Mouse (Mus musculus): Measurements from ENCODE around the gene Tdrd5. TPM values are rescaled to one million over a fixed set of nuclear protein-coding genes. Genes with fewer than 3 reads are reported as not detected.
"Not testable (repeated sequence)": the region's sequence is repeated elsewhere in the genome, so short reads cannot be mapped to it uniquely, and the experiment has no call there.

The Tdrd5 gene
- polyA plus RNA-seq (2016; fragmentation: Nextera tagmentation; extraction: Ambion mirVana), result 0.22 TPM in 1 of 2 replicates, not detected in the other

- Histone ChIP-seq H3K4me1 (replicated peaks) (peaks cover 10% of the 10 kb centered on the region), H3K27ac (peak within 1 kb of the TSS; percentile 56), H3K4me3 (peak within 1 kb of the TSS; percentile 75), H3K9me3 (0 out of 2 replicates have a peak, but pooled peaks cover 5% of the 10 kb centered on the region), H3K36me3 (no peaks in the 10 kb centered on the region), H3K27me3 (ENCODE audit: insufficient read depth, poor library complexity, severe bottlenecking) (peaks cover 73% of the 10 kb centered on the region)
- DNase-seq (ENCODE audit: low spot score), result peak; percentile 50
- WGBS, result under 1% methylated on average over 85 of the region's 85 CpGs
These were observed at the start of gene Tdrd5 for GRCm38 (mm10) chr1:156302911-156303749. Tdrd5 (minus strand) TSS chr1:156303664.

- DNase-seq (ENCODE audit: low spot score), result no peak
- H3K4me3 ChIP-seq, result no peak overlapping the region
- no peaks in the 10 kb centered on the region for H3K27me3 ChIP-seq (ENCODE audit: insufficient read depth, poor library complexity, severe bottlenecking)
- H3K36me3 ChIP-seq, result no peaks in the 10 kb centered on the region
- no peaks in the 10 kb centered on the region for H3K9me3 ChIP-seq
- no peak overlapping the region for H3K27ac ChIP-seq
- 93% methylated on average over 2 of the region's 2 CpGs for WGBS
- H3K4me1 ChIP-seq (replicated peaks), result no peaks in the 10 kb centered on the region
These were observed 49.0 kb upstream of the Tdrd5 start for GRCm38 (mm10) chr1:156352466-156352865.

- H3K9me3 ChIP-seq, result no peaks in the 10 kb centered on the region
- no peak overlapping the region for H3K27ac ChIP-seq
- no peaks in the 10 kb centered on the region for H3K36me3 ChIP-seq
- DNase-seq (ENCODE audit: low spot score), result no peak
- no peaks in the 10 kb centered on the region for H3K27me3 ChIP-seq (ENCODE audit: insufficient read depth, poor library complexity, severe bottlenecking)
- no peak overlapping the region for H3K4me3 ChIP-seq
- WGBS, result 86% methylated on average over 4 of the region's 4 CpGs
- no peaks in the 10 kb centered on the region for H3K4me1 ChIP-seq (replicated peaks)
These were observed 47.0 kb upstream of the Tdrd5 start for GRCm38 (mm10) chr1:156350441-156350840.

- Histone ChIP-seq H3K4me1 (replicated peaks) (no peaks in the 10 kb centered on the region), H3K27ac (no peak overlapping the region), H3K4me3 (no peak overlapping the region), H3K27me3 (ENCODE audit: insufficient read depth, poor library complexity, severe bottlenecking) (no peaks in the 10 kb centered on the region), H3K9me3 (no peaks in the 10 kb centered on the region), H3K36me3 (no peaks in the 10 kb centered on the region)
- no peak for DNase-seq (ENCODE audit: low spot score)
- WGBS, result 85% methylated on average over 4 of the region's 4 CpGs
These were observed 45.6 kb upstream of the Tdrd5 start for GRCm38 (mm10) chr1:156349031-156349430.

GRCm38 (mm10) chr1:156345633-156346032, 42.2 kb upstream of the Tdrd5 start:
- 90% methylated on average over 4 of the region's 4 CpGs for WGBS
- H3K9me3 ChIP-seq, result no peaks in the 10 kb centered on the region

GRCm38 (mm10) chr1:156344433-156344832, 41.0 kb upstream of the Tdrd5 start:
- no peaks in the 10 kb centered on the region for H3K9me3 ChIP-seq
- no peak for DNase-seq (ENCODE audit: low spot score)
- H3K27me3 ChIP-seq (ENCODE audit: insufficient read depth, poor library complexity, severe bottlenecking), result no peaks in the 10 kb centered on the region
- H3K4me3 ChIP-seq, result no peak overlapping the region
- no peaks in the 10 kb centered on the region for H3K4me1 ChIP-seq (replicated peaks)
- H3K36me3 ChIP-seq, result no peaks in the 10 kb centered on the region
- no peak overlapping the region for H3K27ac ChIP-seq
- WGBS, result 76% methylated on average over 4 of the region's 4 CpGs

More at GRCm38 (mm10) chr1:156345633-156346032, 42.2 kb upstream of the Tdrd5 start:
- Histone ChIP-seq H3K27me3 (ENCODE audit: insufficient read depth, poor library complexity, severe bottlenecking) (no peaks in the 10 kb centered on the region), H3K4me1 (replicated peaks) (no peaks in the 10 kb centered on the region), H3K27ac (no peak overlapping the region), H3K4me3 (no peak overlapping the region), H3K36me3 (no peaks in the 10 kb centered on the region)
- DNase-seq (ENCODE audit: low spot score), result no peak

GRCm38 (mm10) chr1:156340847-156341246, 37.4 kb upstream of the Tdrd5 start:
- no peak overlapping the region for H3K4me3 ChIP-seq
- DNase-seq (ENCODE audit: low spot score), result no peak
- H3K9me3 ChIP-seq, result no peaks in the 10 kb centered on the region
- no peak overlapping the region for H3K27ac ChIP-seq
- H3K4me1 ChIP-seq (replicated peaks), result no peaks in the 10 kb centered on the region
- WGBS, result 78% methylated on average over 4 of the region's 4 CpGs
- no peaks in the 10 kb centered on the region for H3K36me3 ChIP-seq
- no peaks in the 10 kb centered on the region for H3K27me3 ChIP-seq (ENCODE audit: insufficient read depth, poor library complexity, severe bottlenecking)

- no peak overlapping the region for H3K27ac ChIP-seq
- no peaks in the 10 kb centered on the region for H3K9me3 ChIP-seq
- no peak for DNase-seq (ENCODE audit: low spot score)
- no peak overlapping the region for H3K4me3 ChIP-seq
- H3K4me1 ChIP-seq (replicated peaks), result no peaks in the 10 kb centered on the region
- H3K36me3 ChIP-seq, result no peaks in the 10 kb centered on the region
- H3K27me3 ChIP-seq (ENCODE audit: insufficient read depth, poor library complexity, severe bottlenecking), result no peaks in the 10 kb centered on the region
- WGBS, result 87% methylated on average over 9 of the region's 9 CpGs
These were observed 19.7 kb upstream of the Tdrd5 start for GRCm38 (mm10) chr1:156323126-156323525.

- 2% methylated on average over 29 of the region's 29 CpGs for WGBS
- peak; percentile 26 for DNase-seq (ENCODE audit: low spot score)
These were observed 7.2 kb upstream of the Tdrd5 start, which contains the start of gene Nphs2 for GRCm38 (mm10) chr1:156310630-156311029. Nphs2 (plus strand) TSS chr1:156310727.

GRCm38 (mm10) chr1:156308595-156308994, 5.1 kb upstream of the Tdrd5 start:
- H3K36me3 ChIP-seq, result no peaks in the 10 kb centered on the region
- DNase-seq (ENCODE audit: low spot score), result no peak
- WGBS, result 88% methylated on average over 1 of the region's 1 CpGs
- H3K27ac ChIP-seq, result no peak overlapping the region
- no peak overlapping the region for H3K4me3 ChIP-seq
- peaks cover 90% of the 10 kb centered on the region for H3K27me3 ChIP-seq (ENCODE audit: insufficient read depth, poor library complexity, severe bottlenecking)
- H3K9me3 ChIP-seq, result no peaks in the 10 kb centered on the region
- peaks cover 10% of the 10 kb centered on the region for H3K4me1 ChIP-seq (replicated peaks)

More at GRCm38 (mm10) chr1:156310630-156311029, 7.2 kb upstream of the Tdrd5 start, which contains the start of gene Nphs2:
- Histone ChIP-seq H3K36me3 (no peaks in the 10 kb centered on the region), H3K4me1 (replicated peaks) (peaks cover 8% of the 10 kb centered on the region), H3K27ac (no peak within 1 kb of the TSS), H3K9me3 (no peaks in the 10 kb centered on the region), H3K4me3 (peak within 1 kb of the TSS; percentile 48), H3K27me3 (ENCODE audit: insufficient read depth, poor library complexity, severe bottlenecking) (peaks cover 70% of the 10 kb centered on the region)

- Histone ChIP-seq H3K27ac (no peak overlapping the region), H3K27me3 (ENCODE audit: insufficient read depth, poor library complexity, severe bottlenecking) (no peaks in the 10 kb centered on the region), H3K4me3 (no peak overlapping the region), H3K9me3 (no peaks in the 10 kb centered on the region), H3K4me1 (replicated peaks) (no peaks in the 10 kb centered on the region), H3K36me3 (no peaks in the 10 kb centered on the region)
- no peak for DNase-seq (ENCODE audit: low spot score)
- WGBS, result 90% methylated on average over 6 of the region's 6 CpGs
These were observed 13.4 kb downstream of the Tdrd5 start for GRCm38 (mm10) chr1:156290016-156290415.

GRCm38 (mm10) chr1:156289222-156289587, 14.3 kb downstream of the Tdrd5 start:
- H3K36me3 ChIP-seq; H3K9me3 ChIP-seq; DNase-seq (ENCODE audit: low spot score); H3K27ac ChIP-seq; H3K4me1 ChIP-seq (replicated peaks); H3K27me3 ChIP-seq (ENCODE audit: insufficient read depth, poor library complexity, severe bottlenecking); H3K4me3 ChIP-seq: not testable (repeated sequence)
- 75% methylated on average over 10 of the region's 10 CpGs for WGBS

GRCm38 (mm10) chr1:156288556-156289221, 14.8 kb downstream of the Tdrd5 start:
- 90% methylated on average over 9 of the region's 9 CpGs for WGBS
- H3K9me3 ChIP-seq, result no peaks in the 10 kb centered on the region

More at GRCm38 (mm10) chr1:156288556-156289221, 14.8 kb downstream of the Tdrd5 start:
- no peak overlapping the region for H3K27ac ChIP-seq
- H3K36me3 ChIP-seq, result no peaks in the 10 kb centered on the region
- H3K27me3 ChIP-seq (ENCODE audit: insufficient read depth, poor library complexity, severe bottlenecking), result no peaks in the 10 kb centered on the region
- H3K4me1 ChIP-seq (replicated peaks), result no peaks in the 10 kb centered on the region
- DNase-seq (ENCODE audit: low spot score), result no peak
- H3K4me3 ChIP-seq, result no peak overlapping the region

Measured in hindbrain, embryonic 10.5 days (tissue).